Mouse (Mus musculus) B cell, adult 2 months (primary cell): ENCODE data around the gene Sertm1.

Source experiments
- DNase-seq, 2 experiments: peaks; one replicate each; pipeline ENCODE4 v3.0.0; 2022

The Sertm1 gene

GRCm38 (mm10) chr3:54915643-54916071 is at the start of gene Sertm1:
Gene Sertm1, minus strand, starts transcription at chr3:54915887.
- no peak for DNase-seq

GRCm38 (mm10) chr3:54964948-54965506 is 49.3 kb upstream of the Sertm1 start:
- no peak for DNase-seq

- no peak for DNase-seq
Measured at GRCm38 (mm10) chr3:54943067-54943810, 27.6 kb upstream of the Sertm1 start.

- no peak for DNase-seq
Measured at GRCm38 (mm10) chr3:54934535-54934934, 18.8 kb upstream of the Sertm1 start.

DNA sequence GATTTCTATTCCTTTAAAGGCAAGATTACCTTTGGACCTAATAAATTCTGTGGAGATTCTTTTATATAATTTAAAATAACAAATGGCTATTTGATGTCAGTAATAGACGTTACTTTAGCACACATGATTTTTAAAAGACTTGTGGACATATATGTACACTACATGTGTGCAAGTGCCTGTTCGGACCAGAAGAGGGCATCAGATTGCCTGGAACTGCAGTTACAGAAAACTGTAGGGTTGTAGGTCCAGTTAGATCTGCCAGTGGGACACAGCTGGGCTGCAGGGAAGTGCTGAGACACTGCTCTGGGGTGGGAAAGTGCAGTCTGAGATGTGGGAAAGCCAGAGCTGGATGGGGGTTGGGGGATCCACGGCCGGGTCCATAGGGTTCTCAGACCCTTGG is 16.9 kb upstream of the Sertm1 start:
- no peak for DNase-seq

- no peak for DNase-seq
Measured at GRCm38 (mm10) chr3:54920425-54920824, 4.7 kb upstream of the Sertm1 start.

DNA sequence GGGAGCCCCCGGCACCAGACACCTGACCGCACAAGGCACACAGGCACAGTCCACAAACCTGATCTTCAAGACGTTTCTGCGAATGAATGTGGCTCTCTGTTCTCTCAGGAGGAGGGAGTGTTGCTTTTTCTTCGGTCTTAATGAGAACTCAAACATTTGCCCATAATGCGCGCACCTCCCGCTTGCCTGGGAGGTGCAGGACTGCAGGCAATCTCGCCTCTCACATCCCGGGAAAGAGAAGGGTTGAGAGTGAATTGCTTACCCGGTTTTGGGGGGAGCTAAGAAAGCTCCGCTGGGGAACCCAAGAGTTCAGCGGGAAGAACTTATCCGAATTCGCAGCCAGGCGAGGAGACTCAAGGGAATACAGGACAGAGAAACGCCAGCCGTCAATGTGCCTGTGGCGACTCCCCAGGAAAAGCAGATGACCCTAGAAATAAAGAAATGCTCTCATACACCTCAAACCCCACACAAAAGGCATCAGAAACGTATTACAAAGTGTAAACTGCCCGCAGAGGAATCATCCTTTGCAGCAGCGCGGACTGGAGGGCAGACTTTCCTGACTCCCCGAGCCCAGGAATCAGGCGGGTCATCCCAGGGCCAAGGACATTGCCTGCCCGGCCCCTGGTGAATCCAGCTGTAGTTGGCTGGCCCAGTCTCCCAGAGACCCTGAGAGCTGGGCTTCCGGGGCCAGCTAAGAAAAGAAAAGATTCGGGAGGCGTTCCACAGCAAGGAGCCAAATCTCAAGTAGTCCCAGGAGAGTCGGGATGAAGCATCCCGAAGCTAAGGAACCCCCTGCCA is 643 bp downstream of the Sertm1 start:
- no peak for DNase-seq

DNA sequence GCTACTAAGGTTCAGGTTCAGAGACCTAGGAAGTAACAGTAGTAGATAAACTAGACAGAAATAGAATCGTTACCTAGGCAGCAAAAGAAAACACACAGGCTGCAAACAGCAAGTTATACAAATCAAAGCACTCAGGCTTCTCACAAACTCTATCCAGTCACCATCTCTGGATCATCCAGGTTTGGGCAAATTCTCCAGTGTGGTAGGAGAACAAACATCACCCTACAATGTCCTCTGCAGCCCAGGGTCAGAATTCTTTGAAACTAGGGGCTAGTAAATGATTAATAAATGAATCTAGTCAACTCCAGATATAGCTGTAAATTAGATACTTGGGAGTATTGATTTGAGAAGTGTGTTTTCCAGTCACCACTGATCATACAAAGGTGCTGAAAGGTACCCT is 6.8 kb downstream of the Sertm1 start:
- no peak for DNase-seq

DNA sequence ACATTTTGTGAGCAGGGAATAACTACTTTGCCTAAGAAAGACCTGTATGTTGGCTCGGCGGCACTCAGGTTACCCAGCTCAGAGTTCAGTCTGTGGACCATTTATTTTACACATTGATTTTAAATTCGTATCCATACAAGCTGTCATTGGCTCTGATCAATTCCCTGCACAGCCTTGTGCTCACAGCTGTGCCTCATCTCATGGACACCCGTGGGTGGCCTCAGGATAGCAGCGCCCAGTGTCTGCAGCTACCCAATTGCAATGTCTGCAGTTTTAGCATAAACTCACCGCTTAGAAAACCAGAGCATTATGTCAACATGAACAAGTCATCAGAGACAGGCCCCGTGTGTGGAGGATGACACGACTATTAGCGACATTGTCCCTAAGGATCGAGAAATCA is 17.7 kb downstream of the Sertm1 start:
- no peak for DNase-seq

- no peak for DNase-seq
Measured at GRCm38 (mm10) chr3:54894891-54895290, 20.8 kb downstream of the Sertm1 start.

GRCm38 (mm10) chr3:54892218-54892617 is 23.5 kb downstream of the Sertm1 start:
- DNase-seq: no peak

DNA sequence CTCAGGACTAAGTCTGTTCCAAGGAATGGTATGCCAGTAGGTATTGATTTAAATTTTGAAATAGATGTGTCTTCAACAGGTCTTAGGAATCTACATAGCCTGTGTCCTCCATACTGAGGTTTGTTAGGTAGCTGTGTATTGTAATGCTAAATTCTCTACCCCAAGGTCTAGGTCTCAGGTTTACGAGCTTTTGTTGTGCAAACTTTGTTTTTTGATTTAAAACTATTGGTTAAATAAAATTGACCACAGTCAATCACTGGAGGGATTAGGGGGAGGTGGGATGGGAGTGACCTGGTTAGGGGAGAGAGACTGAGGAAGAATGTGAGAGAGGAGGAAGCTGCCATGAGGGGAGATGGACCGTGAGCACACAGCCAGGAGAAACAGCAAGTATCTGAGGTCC is 29.2 kb downstream of the Sertm1 start:
- DNase-seq: no peak
